Mouse (Mus musculus): ENCODE measurements at regions not wholly inside any gene's neighbourhood (a gene's known extent, or its start where the extent isn't known, plus 50 kb on each side); places are given as distances from the start of the nearest gene placed in this dataset.

GRCm38 (mm10) chr9:115548722-115549349, 238.6 kb upstream of the Stt3b start:
- DNase-seq (ENCODE audit: low spot score), result no peak

- DNase-seq (ENCODE audit: low spot score), result no peak
These were observed 240.9 kb upstream of the Stt3b start for GRCm38 (mm10) chr9:115551080-115551479.

DNA sequence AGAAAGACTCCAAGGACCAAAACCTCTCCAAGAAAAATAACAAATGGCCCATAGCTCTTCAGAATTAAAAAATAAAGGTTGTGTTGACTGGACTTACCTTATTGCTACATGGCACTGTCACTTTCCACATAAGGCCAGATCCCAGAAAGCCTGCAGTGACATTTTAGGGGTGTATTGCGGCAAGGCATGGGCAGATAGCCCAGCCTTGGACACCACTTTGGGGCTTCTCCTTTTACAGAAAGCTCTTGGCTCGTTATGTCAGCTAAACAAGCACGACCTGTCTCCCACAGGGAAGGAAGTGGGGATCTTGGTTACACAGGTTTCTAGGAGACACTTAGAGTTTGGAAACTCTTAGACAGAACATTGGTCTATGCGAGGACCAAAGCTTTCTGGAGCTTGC, 241.3 kb upstream of the Stt3b start:
- DNase-seq (ENCODE audit: low spot score), result no peak

- no peak for DNase-seq (ENCODE audit: low spot score)
These were observed 247.9 kb upstream of the Stt3b start for GRCm38 (mm10) chr9:115558131-115558530.

DNA sequence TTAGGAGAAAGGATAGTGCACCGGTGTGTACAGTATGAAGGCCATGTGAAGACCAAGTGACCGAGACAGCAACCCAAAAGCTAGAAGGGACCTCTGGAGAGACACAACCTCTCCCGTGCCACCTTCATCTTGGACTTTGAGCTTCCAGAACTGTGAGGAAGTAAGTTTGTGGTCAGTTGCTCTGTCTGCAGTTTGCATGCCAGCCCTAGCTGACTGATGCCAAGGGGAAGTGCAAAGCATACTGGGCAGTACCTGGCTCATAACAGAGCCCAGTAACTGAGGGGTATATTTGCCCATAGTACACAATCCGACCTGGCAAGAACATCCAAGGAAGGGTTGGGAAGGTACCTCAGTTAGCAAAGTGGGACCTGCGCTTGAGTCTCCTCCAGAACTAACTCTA, 249.3 kb upstream of the Stt3b start:
- no peak for DNase-seq (ENCODE audit: low spot score)

- DNase-seq (ENCODE audit: low spot score), result peak; percentile 86
These were observed 251.0 kb upstream of the Stt3b start for GRCm38 (mm10) chr9:115561207-115561606.

DNA sequence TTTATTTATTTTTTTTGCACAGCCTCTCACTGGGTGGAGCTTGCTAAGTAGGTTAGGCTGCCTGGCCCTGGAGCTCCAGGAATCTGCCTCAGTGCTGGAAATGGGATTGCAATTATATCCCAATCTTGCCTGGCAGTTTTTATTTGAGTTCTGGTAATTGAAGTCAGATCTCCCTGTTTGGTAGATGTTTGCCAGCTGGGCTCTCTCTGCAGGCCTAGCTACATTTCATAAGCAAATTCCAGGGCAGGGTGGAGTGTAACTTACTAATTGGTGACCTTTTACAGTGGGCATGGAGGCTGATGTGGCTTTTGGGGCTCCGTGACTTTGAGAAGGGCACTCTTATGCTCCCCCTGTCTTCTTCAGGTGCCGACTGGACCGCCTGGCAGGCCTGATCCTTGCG, 252.6 kb upstream of the Stt3b start:
- DNase-seq (ENCODE audit: low spot score), result no peak

DNA sequence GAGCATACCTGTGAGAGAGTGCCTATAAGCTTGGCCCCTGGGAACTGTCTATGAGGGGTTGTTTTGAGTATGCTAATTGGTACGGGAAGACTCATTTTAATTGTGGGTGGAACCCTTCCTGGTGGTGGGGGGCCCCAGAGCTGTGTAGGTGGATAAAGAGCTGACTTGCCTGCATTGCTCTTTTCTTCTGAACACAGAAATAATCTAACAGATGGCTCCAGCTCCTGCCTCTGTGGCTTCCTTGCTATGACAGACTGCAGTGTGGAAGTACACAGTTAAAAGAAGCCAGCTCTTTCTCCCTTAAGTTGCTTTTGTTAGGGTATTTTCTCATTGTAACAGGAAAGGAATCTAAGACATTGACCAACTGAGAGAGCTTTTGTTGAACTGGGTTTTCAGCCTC, 254.1 kb upstream of the Stt3b start:
- no peak for DNase-seq (ENCODE audit: low spot score)

DNA sequence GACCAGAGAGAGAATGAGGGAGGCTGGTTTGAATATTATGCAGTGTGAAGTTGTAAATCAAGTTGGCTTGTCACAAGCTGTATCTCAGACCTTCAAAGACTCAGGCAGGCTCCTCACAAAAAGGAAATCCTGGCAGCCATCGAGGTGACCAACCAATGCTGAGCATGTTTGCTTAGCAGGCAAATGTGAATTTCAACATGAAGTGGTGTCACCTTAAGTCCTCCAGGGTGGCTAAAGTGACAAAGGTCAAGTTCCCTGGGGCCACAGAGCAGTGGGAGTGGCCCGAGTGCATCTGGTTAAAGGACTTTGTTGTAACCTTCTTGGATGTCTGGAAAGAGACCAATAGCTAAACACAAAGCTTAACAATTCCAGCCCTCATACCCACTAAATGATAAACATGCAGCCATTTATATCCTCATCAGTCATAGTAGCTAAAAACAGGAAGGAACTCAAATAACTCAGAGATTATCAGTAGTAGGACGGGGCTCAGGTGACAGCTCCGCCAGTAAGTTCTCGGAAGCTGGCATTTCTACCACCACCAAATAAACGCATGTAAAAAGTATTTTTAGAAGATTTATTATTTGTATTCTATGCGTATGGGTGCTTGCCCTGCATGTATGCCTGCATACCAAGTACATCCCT, 258.6 kb upstream of the Stt3b start:
- no peak for DNase-seq (ENCODE audit: low spot score)

DNA sequence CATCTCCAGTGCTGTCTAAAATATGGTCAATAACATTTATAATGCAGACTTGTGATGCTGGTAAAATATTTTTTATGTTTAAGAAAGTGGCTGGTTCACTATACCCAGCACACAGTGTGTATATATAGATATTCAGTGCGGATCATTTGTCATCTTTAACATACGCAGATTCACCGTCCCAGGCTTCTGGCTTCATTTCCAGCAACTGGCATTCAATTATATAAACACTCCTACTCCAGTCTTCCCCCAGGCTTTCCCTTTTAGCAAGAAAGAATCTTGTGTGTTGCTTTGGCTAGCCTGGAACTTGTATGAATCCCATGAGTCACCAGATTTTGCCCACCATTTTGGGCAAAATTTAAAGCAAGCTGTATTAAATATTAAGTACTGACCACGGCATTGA, 260.8 kb upstream of the Stt3b start:
- DNase-seq (ENCODE audit: low spot score), result no peak

- no peak for DNase-seq (ENCODE audit: low spot score)
These were observed 270.9 kb upstream of the Stt3b start for GRCm38 (mm10) chr9:115581116-115581515.

- no peak for DNase-seq (ENCODE audit: low spot score)
These were observed 273.3 kb upstream of the Stt3b start for GRCm38 (mm10) chr9:115583548-115583947.

DNA sequence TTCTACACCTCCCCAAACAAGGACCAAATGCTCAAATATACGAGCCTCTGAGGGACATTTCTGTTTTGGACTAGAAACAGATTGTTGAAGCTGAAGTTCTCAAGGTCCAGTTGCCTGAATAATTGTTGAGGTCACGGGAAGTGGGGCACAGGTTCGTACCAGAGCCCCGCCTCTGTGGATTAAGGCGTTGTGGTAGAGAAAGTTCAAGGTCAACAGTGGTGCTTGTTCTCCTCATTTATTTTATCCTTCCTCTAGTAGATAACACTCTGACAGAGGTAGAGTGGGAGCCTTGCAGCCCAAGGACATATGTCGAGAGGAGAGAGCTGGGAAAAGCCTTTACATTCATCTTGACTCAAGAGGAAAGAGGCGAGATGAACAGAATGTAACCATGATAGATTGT, 274.7 kb upstream of the Stt3b start:
- no peak for DNase-seq (ENCODE audit: low spot score)

DNA sequence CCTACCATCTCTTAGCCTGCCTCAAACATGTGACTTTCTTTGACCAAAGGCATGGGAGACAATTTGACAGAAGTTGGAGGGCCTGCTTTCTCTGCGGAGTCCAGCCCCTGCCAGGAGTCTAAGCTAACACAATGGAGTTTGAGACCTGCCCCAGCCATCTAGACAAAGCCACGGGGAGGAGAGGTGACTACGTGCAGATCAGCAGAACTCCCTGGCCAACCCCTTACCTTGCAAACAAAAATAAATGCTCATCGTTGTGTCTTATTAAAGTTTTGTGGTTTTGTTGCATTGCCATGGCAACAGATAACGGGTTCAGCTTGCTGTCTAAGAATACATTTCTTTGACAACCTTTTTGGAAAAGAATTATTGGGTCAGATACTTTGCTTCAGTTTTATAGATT, 282.2 kb upstream of the Stt3b start:
- no peak for DNase-seq (ENCODE audit: low spot score)

- DNase-seq (ENCODE audit: low spot score), result no peak
These were observed 290.0 kb upstream of the Stt3b start for GRCm38 (mm10) chr9:115600228-115600627.

- no peak for DNase-seq (ENCODE audit: low spot score)
These were observed 290.6 kb upstream of the Stt3b start for GRCm38 (mm10) chr9:115600826-115601225.

GRCm38 (mm10) chr9:115602772-115603171, 292.6 kb upstream of the Stt3b start:
- DNase-seq (ENCODE audit: low spot score), result no peak

DNA sequence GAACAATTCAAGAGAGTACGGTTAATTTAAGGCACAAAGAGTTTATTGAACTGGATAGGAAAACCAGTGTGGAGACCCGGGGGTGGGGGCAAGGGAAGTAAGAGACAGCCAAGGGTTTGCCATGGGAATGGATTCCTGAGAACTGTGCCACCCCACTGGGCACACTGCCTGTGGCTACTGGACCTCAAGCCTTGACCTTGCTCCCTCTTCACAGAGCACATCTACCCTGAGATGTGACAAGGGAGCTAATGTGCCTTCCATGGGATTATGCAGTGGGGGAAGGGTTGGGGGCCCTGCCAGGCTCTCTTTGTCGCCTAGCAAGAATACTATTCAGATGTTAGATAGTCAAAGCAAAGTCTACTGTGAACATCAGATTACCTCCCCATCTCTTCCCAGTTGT, 294.2 kb upstream of the Stt3b start:
- DNase-seq (ENCODE audit: low spot score), result no peak

DNA sequence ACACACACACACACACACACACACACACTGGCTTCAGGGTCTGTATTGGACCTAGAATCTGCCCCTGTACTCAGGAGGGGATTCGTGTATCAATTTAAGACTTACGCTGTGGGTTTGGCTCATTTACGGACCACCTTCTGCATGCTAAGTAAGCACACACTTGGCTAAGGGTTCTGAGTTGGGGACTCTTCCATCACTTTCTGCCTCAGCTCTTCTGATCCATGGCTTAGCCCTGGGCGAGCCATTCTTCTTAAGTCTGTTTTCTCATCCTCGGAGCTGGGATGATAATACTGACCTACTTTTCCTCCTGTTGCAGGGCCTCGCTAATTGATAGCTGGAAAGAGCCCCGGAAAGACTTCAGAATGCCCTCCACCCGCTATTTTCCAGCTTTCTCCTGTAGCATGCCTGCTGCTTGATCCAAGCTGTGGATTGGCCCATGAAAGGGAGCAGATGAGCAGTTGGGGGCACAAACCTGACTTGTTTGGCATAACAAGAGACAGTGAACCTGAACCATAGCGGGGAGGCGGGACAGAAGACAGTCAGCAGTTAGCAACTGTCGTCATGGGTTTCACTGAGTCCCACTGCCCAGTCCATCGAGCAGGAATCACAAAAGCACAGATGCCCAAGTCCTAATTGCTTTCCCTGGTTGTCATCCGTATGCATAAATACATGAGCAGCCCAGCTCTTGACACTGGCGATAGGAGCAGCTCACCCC, 294.9 kb upstream of the Stt3b start:
- DNase-seq (ENCODE audit: low spot score), result no peak

GRCm38 (mm10) chr9:115607961-115608360, 297.7 kb upstream of the Stt3b start:
- no peak for DNase-seq (ENCODE audit: low spot score)

DNA sequence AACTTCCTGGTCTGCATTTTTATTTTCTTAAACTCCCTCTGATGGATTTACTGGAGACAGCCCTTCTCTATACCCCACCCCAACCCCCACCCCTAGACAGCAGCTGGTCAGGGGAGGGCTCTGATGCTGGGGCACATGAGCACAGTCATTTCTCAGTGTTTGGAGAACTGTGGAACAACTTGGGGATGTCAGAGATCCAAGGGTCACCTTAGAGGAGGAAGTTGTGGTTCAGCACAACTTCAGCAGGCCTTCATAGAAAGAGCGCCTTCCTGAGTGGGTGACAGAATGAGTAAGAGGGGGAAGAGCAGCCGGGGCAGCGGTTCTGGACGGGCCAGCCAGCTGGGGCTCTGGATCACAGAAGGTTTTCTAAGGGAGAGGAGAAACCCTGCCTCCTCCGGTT, 298.2 kb upstream of the Stt3b start:
- no peak for DNase-seq (ENCODE audit: low spot score)

DNA sequence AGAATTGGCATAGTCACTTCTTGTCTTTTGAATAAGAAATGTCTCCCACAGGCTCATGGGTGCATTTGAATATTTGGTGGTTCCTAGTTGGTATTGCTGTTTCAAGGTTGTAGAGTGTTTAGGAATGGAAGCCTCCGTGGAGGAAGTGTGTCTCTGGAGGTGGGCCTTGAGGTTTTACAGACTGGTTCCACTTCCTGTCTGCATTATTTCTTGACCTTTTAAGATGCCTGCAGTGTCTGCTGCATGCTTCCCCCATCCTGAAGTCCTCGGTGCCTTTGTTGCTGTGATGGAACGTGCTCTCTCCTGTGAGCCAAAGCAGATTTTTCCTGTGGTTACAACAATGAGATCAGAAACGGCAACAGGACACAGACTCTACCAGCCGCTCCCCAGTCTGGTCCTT, 299.4 kb upstream of the Gadl1 start:
- no peak for DNase-seq (ENCODE audit: low spot score)

DNA sequence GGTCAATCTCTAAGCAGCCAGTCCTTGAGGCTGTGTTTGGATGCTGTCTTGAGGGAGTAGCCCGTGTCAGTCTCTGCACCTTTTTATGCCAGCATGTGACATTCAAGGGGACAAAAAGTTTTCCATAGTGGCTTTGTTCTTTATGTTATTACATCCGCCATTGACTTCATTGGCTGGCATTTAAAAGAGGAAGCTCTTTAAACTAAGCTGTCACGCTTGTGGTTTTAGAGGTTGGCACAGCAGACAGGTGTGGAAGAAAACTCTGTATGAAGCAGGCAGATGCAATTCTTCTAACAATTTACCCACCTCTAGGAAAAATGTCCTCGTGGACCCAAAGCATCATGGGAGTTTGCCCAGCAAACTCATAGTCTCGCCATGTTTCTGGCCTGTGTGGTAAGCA, 297.5 kb upstream of the Gadl1 start:
- peak; percentile 76 for DNase-seq (ENCODE audit: low spot score)

- DNase-seq (ENCODE audit: low spot score), result no peak
These were observed 296.3 kb upstream of the Gadl1 start for GRCm38 (mm10) chr9:115612908-115613307.

All from T-cell, adult 2 months (primary cell).